Mouse (Mus musculus) naive thymus-derived CD4-positive, alpha-beta T cell, adult 2 months (primary cell): ENCODE measurements around the gene Coa4.

Experiments
- DNase-seq: peaks from one replicate; pipeline ENCODE4 v3.0.0-alpha.2; 2011; ENCODE audit warnings: low read depth

Coa4 gene

DNA sequence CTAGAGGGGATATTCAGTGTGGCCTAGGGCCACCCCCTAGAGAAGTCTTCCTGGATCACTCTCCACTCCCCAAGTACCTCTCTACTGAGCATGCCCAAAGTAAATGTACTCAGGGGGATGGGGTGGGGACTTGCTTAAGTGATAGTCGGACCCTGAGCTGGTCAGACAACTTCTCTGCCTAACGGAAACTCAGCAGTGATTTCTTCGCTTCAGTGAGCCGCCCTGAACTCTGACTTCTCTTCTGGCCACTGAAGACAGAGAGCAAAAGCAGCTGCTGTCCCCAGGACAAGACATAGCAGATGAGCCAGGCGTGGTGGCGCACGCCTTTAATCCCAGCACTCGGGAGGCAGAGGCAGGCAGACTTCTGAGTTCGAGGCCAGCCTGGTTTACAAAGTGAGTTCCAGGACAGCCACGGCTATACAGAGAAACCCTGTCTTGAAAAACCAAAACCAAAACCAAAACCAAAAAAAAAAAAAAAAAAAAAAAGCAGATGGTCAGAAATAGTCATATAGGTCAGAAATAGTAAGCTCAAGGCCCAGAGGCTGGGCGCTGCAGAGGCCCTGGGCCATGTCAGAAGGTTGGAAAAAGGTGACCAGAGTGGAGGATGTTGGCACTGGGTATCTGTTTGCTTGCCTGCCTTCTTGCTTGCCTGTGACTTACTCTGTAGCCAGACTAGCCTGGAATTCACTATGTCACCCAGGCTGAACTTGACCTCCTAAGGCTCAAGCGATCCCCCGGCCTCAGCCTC is 32.0 kb upstream of the Coa4 start:
- no peak for DNase-seq

DNA sequence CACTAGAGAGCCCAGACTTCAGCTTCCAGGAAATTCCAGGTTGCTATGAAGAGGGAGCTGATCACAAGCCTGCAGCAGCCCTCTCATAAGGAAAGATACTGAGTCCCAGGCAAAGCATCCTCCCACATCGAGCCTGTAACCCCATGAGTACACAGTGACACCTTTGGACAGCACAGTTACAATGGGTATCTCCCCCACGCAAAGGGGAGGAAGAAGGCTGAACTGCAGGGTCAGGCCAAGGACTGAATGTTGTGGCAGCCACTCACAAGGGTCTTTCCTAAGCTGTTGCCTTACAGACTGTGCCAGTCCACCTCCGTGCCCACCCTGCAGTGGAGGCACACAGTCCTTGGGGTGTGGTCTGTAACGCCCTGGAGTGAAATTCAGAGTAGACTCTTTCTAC is 30.4 kb upstream of the Coa4 start:
- DNase-seq: no peak

DNA sequence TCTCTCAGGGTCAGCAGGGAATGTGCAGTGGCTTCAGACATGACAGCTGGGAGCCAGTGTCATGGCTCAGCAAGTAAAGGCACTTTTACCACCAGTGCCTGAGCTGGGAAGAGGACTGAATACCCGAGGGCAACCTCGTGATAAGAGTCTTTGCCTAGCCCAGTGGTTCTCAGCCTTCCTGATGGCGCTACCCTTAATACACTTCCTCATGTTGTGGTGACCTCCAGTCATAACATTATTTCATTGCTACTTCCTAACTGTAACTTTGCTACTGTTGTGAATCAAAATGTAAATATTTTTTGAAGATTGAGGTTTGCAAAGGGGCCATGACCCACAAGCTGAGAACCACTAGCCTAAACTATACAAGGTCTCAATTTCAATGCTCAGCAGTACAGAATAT is 28.2 kb upstream of the Coa4 start:
- no peak for DNase-seq

DNA sequence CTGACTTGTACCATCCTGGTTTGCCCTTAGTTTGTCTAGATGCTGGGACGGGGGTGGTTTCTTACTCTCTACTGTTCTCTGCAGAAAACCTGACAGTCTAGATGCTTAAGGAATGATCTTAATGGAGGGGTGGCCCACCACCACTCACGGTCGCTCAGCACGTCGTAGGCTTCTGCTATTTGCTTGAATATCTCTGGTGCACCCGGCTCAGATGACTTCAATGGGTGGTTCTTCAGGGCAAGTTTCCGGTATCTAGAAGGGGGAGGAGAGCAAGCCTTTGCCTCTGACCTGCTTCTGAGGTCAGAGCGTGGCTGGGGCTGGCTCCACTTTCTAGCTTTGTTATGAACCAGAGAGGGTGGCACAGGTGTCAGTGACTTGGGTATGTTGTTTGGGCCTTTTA is 25.3 kb upstream of the Coa4 start:
- peak; percentile 56 for DNase-seq

DNA sequence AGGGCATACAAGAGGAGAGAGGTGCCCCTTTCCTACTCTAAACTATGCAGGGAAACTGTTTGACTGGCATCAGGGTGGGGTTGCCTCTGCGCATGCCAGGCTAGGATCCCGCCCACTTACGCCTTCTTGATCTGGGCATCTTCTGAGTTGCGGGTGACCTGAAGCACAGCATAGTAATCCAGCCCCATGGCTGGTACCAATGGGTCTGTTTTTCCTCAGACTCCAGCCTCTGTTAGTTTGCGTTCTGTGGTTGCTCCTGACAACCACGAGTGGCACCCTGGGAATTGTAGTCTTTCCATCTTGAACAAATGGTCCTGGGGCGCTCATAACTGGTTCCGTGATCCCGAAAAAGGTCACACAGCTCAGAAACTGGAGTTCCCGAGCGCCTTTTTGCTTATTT is 22.3 kb upstream of the Coa4 start, which contains the start of gene Dnajb13:
Gene Dnajb13, minus strand, starts transcription at position 388 of the 400 bp plus-strand sequence.
- DNase-seq: no peak

DNA sequence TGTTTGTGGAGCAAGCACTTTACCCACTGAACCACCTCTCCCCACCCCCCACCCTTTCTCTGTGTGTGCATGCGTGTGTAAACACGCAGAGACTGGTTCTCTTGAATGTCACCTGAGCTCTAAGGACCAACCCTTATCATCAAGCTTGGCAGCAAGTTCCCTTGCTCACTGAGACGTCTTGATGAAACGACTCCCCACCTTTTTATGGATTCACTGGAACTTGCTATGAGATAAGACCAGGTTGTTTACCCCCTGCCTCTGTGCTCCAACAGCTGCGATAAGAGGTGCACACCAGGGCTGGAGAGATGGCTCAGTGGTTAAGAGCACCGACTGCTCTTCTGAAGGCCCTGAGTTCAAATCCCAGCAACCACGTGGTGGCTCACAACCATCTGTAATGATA is 16.7 kb upstream of the Coa4 start:
- DNase-seq: no peak

DNA sequence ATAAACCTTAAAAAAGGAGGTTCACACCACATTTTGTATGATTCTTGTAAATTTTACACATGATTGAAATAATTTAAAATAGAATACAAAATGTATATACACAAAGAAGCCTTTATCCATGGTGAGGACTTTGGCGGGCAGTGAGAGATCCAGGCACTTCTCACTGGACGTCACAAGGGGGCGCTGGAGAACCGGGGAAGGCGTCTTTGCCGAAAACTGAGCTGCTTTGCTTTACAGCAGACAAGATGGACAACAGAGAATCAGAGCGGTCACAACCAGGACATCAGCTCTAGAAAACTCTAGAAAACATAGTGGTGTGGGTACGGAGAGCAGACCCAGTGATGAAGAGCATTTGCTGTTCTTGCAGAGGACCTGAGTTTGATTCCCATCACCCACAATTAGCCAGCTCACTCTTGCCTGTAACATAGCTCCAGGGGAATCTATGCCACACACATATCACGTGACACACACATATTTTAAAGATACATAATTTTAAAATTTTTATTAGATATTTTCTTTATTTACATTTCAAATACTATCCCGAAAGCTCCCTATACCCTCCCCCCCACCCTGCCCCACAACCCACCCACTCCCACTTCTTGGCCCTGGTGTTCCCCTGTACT is 16.1 kb upstream of the Coa4 start:
- peak; percentile 88 for DNase-seq

DNA sequence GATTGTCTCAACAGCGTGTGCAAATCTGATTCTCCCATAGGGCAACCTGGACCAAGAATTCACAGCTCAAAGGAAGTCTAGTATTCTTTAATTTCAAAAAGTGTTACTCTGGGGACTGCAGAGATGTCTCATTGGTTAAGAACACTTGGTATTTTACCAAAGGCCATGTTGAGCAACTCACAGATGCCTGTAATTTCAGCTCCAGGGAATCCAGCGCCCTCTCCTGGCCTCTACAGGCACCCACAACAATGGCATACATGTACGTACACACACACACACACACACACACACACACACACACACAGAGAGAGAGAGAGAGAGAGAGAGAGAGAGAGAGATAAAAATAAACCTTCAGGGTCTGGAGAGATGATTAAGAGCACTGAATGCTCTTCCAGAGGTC is 14.6 kb upstream of the Coa4 start:
- DNase-seq: no peak

DNA sequence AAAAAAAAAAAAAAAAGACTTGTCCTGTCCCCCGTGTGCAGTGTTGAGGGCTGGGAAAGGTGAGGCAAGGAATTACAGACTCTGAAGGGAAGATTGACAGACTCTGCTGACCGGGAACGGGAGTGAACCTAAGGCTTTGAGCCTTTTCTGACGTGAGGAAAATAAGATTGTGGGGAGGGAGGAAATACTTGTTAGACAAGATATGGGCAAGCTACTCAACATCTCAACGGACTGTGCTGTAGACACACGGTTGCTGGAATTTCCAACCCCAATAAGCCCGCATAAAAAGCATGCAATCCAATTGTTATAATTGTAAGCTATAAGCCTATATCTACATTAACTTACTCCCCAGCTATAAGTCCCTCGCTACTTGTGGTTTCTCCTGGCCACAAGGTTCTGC is 12.2 kb upstream of the Coa4 start:
- no peak for DNase-seq

DNA sequence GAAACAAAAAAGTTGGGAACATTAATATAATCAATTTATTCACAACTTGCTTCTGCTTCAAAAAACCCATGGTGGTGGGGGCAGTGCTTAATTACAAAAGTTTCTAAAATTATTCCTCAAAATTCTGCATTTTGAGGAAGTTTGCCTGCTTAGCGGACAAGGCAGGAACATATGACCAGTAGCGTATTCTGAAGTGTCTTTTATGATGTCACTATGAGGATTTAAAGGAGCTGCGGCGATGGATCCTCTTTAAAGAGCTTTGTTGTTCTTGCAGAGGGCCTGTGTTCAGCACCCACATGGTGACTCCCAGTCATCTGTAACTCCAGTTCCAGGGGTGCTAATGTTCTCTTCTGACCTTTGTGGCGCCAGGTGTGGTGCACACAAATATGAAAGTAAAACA is 6.1 kb upstream of the Coa4 start:
- no peak for DNase-seq

DNA sequence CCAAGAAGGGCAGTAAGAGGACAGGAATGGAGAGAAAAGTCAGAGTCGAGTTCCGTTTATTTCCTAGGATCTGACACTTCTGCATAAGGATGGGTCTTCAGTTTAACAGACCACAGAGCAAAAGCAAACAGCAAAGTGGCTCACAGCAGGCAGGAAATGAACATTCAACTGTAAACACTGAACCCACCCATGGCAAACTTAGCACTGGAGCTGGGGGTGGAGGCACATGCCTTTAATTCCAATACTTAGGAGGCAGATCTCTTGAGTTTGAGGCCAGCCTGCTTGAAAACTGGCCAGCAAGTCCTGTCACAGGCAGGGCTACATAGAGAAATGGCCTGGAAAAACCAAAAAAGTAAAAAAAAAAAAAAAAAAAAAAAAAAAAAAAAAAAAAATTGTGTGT is 3.4 kb upstream of the Coa4 start:
- DNase-seq: no peak

DNA sequence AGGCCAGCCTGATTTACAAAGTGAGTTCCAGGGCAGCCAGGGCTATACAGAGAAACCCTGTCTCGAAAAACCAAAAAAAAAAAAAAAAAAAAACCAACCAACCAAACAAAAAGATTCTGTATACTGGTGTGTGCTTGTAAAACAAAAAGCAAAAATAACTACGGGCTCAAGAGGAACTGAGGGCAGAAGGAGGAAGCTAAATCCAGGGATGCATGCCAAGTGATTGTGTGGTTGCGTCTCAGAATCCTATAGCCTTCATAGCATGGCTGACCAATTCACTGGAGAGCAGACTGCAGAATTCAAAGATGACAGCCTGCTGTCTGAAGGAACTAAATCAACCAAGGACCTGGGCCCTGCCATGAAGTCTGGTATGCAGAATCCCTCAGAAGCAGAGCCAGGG is 2.7 kb upstream of the Coa4 start:
- DNase-seq: no peak

DNA sequence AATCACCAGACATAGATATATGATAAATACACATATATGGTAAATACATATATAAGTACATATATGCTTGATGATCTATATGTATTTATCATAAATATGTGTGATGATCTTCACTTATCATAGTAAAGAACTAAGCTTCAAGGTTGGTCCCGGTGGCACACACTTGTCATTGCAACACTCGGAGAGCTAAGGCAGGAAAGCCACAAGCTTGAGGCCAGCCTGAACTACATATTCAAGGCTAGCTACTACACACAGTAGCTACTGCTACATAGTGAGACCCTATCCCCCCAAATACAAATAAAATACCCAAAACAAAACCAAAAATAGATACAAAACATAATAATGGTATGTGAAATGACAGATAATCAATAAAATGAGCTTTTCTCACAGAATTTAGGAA is 1.0 kb upstream of the Coa4 start:
- DNase-seq: no peak

DNA sequence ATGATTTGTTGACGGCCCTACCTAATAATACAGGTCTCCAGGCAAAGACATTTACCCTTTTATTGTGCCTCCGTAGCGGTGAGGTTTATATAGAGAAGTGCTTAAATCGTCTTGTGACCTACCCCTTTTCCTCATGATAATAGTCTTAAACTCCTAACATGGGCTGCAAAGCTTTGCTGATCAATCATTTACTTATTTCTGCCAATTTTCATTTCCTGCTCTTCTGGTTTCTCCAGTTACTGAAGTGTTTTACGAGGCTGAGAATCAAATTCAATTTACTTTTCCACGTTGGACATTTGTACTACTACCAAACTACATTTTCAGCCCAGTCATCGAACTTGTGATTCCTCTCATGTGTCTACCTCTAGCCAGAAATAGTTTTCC is 640 bp downstream of the Coa4 start:
- no peak for DNase-seq

DNA sequence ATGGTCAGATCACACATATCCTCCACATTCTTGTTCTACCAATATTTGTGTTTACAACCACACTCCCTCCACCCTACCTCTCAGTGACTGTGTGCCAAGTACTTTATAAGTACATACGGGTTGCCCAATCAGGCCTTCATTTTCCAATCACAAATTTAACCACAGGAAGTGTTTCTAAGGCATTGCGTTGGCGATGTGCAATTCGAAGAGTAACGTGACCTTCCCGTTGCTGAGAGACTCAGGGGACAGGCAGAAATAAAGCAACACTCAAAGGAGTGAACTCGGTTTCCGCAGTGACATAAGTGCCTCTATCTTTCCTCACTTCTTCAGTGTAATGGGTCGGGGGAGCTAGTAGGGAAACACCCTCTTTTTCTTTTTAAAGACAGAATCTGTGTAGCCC is 2.6 kb downstream of the Coa4 start:
- DNase-seq: no peak

DNA sequence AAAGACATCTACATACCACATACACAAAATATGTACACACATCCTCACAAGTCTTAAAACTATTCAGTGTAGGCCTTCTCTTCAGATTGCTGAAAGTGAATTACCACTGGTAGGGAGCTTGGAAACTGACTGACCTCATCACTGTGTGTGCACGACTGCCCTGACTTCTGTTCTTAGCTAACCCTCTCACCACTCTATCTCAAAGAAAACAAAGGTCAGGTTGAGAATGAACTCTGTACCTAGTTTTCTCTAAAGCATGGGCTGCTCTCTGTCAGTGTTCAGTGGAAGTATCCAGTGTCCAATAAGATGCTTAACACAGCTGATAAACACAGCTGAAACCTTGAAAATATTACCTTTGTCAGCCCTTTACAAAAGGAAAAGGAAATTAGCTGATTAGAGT is 7.6 kb downstream of the Coa4 start:
- no peak for DNase-seq

DNA sequence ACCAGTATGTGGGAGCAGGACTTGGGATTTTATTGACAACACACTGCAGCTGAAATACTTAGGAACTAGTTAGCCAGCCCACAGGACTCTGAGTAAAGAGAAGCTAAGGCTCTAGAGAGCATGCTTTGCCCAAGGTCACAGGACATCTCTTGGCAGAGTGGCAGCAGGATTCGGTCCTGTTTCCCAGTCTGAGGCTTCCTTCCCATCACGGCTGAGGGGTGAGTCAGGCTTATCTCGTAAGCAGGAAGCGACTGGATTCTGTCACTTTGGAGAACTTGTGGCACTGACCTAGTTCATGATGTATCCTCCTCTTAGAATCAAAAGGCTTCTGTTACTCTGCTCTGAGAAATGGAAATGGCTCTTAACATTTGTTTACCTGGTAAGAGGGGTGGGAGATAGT is 10.8 kb downstream of the Coa4 start:
- DNase-seq: no peak

DNA sequence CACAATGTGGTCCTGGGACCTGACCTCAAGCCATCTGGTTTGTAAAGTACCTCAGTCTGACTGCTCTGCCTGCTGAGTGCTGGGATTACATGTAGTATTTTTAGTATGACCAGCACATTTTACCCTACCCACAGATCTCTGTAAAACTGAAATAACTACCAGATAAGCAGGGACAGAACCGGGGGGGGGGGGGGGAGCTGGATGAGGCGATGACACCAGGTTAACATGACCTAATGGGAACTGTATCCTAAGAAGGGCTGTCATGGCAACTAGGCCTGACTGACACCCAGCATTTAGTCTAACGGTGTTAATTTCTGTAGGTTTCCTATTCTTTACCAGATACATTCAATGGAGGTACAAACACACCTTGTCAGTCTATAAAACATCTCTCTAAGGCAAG is 12.9 kb downstream of the Coa4 start:
- no peak for DNase-seq

DNA sequence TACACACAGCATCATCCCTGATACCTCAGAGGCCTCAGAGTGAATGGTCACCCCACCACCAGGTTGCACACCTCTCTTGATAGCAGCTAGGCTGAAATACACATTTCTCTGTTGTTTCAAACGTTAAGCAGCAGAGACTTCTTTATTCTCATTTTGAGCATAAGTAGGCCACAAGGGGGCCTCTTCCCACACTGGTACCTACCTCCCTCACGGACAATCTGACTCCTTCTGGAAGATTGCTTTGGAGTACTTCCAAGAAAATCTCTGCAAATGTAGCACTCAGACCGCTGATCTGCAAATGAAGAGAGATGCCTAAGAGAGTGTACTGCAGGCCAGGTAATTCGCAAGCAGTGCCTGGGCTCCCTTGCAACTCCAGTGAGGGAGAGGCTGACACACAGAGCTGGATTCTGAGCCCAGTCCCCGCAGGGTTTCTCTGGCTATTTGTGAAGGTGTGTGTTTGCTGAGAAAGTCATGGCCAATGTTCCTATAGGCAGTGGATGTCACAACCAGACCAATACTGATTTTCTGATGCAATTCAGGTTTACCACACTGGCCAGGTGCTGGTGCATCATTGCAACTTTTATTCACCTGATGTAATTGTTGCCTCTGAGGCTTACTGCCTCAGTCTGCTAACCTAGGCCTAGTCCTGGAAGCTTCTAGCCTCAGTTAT is 13.6 kb downstream of the Coa4 start:
- DNase-seq: no peak

DNA sequence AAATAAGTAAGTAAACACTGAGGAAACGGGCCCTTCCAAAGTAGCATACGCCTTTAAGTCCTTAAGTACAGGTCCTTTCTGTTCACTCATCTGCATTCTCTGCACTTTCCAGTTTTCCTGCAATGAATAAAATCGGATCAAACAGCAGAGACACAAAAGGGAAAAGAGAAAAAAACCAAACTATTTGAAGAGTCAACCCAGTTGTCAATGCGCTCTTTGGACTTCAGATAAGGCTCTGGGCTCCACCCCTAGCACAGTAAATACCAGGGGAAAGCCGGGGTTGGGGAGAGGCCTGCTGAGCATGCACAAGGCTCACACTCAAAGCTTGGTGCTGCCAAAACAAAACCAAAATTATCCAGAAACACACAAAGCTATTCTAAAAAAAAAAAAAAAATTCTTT is 18.1 kb downstream of the Coa4 start:
- DNase-seq: no peak

DNA sequence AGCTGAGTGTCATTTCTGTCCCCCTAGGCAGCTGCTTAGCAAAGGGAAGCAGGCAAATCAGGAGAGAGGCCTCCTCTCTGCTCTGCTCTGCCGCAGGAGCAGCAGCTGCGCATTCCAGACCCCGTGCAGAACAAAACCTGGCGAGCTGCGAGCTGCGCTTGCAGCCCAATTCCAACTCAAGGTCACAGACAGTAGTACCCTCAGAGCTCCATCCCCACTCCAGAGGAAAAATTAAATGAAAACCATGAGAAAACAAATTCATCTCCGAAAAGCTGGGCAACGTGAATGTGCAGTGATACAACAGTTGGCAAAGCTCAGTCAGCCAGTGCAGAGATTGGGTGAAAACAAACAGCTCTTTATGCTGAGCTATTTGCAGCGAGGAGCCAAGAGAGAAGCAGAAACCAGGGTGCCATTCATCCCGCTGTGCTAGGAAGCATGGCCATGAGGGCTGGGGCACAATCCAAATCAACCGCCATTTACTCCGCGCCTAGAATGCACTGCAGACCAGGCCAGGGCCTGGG is 18.6 kb downstream of the Coa4 start:
- DNase-seq: no peak

DNA sequence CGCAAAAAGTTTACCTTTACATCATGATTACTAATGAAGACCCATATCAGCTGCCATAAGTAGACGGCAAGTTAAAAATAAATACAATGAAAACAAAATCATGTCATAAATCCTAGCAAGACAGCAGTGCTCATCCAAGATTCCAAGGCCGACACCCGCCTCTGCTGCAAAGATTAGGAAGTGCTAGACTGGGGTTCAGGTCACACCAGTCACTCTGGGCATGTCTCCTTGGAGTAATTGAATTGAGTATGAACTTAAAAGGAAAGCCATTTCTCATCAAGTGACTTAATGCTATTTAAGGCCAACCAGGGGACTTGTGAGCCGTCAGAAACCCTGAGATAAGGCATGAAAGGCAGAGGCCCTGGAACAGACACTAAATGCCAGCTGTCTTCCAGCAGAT is 20.4 kb downstream of the Coa4 start:
- no peak for DNase-seq

DNA sequence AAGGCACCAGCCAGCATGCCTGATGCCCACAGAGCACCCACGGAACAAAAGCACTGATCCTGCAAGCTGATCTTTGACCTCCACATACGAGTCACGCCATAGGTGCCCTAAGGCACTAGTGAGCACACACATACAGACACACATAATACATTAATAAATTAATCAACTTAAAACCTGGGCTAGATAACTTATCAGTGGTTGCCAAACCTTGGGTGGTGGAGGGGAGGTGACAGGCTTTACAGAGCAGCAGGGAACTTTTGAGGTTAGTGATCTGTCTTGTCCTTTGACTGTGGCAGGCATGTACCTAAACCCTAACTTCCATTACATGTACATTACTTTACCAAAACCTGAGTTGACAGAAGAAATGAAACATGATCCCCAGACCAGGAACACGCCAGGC is 22.5 kb downstream of the Coa4 start:
- no peak for DNase-seq
